Mouse (Mus musculus): Measurements from ENCODE around the gene Polr2l.

GRCm38 (mm10) chr7:141423811-141424210 lies 51.1 kb downstream of the Polr2l start:
- TF ChIP-seq CTCF (IDR thresholded peaks at IDR 0.05; ENCODE audit: low read depth) (no peak), EP300 (IDR thresholded peaks at IDR 0.05; ENCODE audit: low read depth) (no peak)
